21 mouse cellular contexts compared by ENCODE assay signal in genomic region chrX:136319953-136320352, GRCm38 (mm10). TPM values are rescaled to one million over a fixed set of nuclear protein-coding genes. Genes with fewer than 3 reads are reported as not detected.
DNase-seq lines count a peak whose midpoint lies in the region; ATAC-seq and TF ChIP-seq lines count a peak whose summit lies in the region.
"Had no signal": no experiment of that assay in that cellular context is flagged by ENCODE, and none has a peak within 500 bp of the region (broad histone marks: within the 10 kb centered on the region; RNA-seq: fewer than 3 reads in every experiment).

No protein-coding gene starts in this region.

- H3K36me3 ChIP-seq in MEL (ENCODE audit: control insufficient read depth in 1 of 2, insufficient read depth in 2 of 2, low read length in 2 of 2), result peaks cover 0 to 7% of the 10 kb centered on the region in 2 experiments; a peak in 2 of 4 replicates
- H3K36me3 ChIP-seq: embryonic facial prominence, embryonic 13.5 days; embryonic facial prominence, embryonic 15.5 days; forebrain, embryonic 10.5 days; forebrain, embryonic 12.5 days had no signal

- DNase-seq in MEL (ENCODE audit: low read depth, low spot score), result peak; percentile 64
- peak; percentile 27 for DNase-seq in MEL-GATA-1-ER (ENCODE audit: extremely low read depth, low read depth)
- DNase-seq in cerebellum, adult 9-11 months, result no peak
- DNase-seq: adrenal gland, adult 2 months; adrenal gland, postnatal 10 days; adrenal gland, postnatal 25 days; cerebellum, adult 11 months; cerebellum, adult 18-20 months; cerebellum, adult 8-10 months; cerebellum, postnatal 14 days; cerebellum, postnatal 36 days; embryo, embryonic 11 days had no signal

- TF ChIP-seq RAD21 in MEL (IDR thresholded peaks at IDR 0.05; ENCODE audit: low read depth, low read length), result no peak

- no peak overlapping the region for H3K4me3 ChIP-seq in MEL (ENCODE audit: control insufficient read depth in 1 of 2, insufficient read depth in 1 of 2, low read depth in 2 of 2, low read length in 2 of 2)
- H3K4me3 ChIP-seq: embryonic facial prominence, embryonic 13.5 days; embryonic facial prominence, embryonic 15.5 days; erythroblast, embryonic 14.5 days; forebrain, embryonic 10.5 days; forebrain, embryonic 12.5 days had no signal

- no peak for TF ChIP-seq POLR2A in MEL (IDR thresholded peaks at IDR 0.05; ENCODE audit: control insufficient read depth in 1 of 2, insufficient read depth in 1 of 2, low read depth in 1 of 2, low read length in 2 of 2, poor library complexity in 1 of 2)

- peaks cover 0 to 6% of the 10 kb centered on the region in 2 experiments; a peak in 1 of 4 replicates for H3K4me1 ChIP-seq in MEL (ENCODE audit: control insufficient read depth in 1 of 2, insufficient read depth in 2 of 2, low read length in 2 of 2)
- H3K4me1 ChIP-seq: embryonic facial prominence, embryonic 13.5 days; embryonic facial prominence, embryonic 15.5 days; forebrain, embryonic 10.5 days; forebrain, embryonic 12.5 days had no signal

- no peaks in the 10 kb centered on the region for H3K79me2 ChIP-seq in MEL (ENCODE audit: control insufficient read depth, insufficient read depth, low read length, poor library complexity)

- H3K27ac ChIP-seq in MEL (ENCODE audit: control insufficient read depth, low read depth, low read length), result no peak overlapping the region
- H3K27ac ChIP-seq: embryonic facial prominence, embryonic 13.5 days; embryonic facial prominence, embryonic 15.5 days; forebrain, embryonic 10.5 days; forebrain, embryonic 12.5 days had no signal

- no peak for TF ChIP-seq CTCF in MEL (IDR thresholded peaks at IDR 0.05 in 2 of 3, conservative IDR thresholded peaks at IDR 0.05 in 1 of 3; ENCODE audit: control insufficient read depth in 1 of 3, insufficient read depth in 1 of 3, low read depth in 2 of 3, low read length in 3 of 3, poor library complexity in 1 of 3, severe bottlenecking in 1 of 3)

- TF ChIP-seq EP300 in MEL (IDR thresholded peaks at IDR 0.05; ENCODE audit: low read depth in 1 of 2, low read length in 2 of 2), result peak in 1 of 2 experiments; percentile 76; a peak in 2 of 4 replicates

- no peaks in the 10 kb centered on the region for H3K9me3 ChIP-seq in MEL (replicated peaks; ENCODE audit: insufficient read depth, low read length)
- H3K9me3 ChIP-seq: embryonic facial prominence, embryonic 13.5 days; embryonic facial prominence, embryonic 15.5 days; forebrain, embryonic 10.5 days; forebrain, embryonic 12.5 days had no signal

- ATAC-seq in megakaryocyte-erythroid progenitor cell, adult 5-6 weeks (replicated peaks; ENCODE audit: low FRiP score, low TSS enrichment, poor library complexity, severe bottlenecking), result peak; percentile 92
- no peak for ATAC-seq in megakaryocyte, adult 5-6 weeks (ENCODE audit: poor library complexity, severe bottlenecking)
- ATAC-seq: forebrain, embryonic 14.5 days; forebrain, embryonic 16.5 days had no signal

- H3K9ac ChIP-seq in MEL (ENCODE audit: control insufficient read depth, low read depth, low read length, poor library complexity, severe bottlenecking), result no peak overlapping the region
- H3K9ac ChIP-seq: embryonic facial prominence, embryonic 13.5 days; embryonic facial prominence, embryonic 15.5 days; forebrain, embryonic 12.5 days had no signal

- H3K27me3 ChIP-seq in MEL (ENCODE audit: control insufficient read depth in 1 of 2, insufficient read depth in 2 of 2, low read length in 2 of 2), result no peaks in the 10 kb centered on the region; a peak in 3 of 4 replicates
- H3K27me3 ChIP-seq: embryonic facial prominence, embryonic 15.5 days; forebrain, embryonic 12.5 days had no signal

TF ChIP-seq in MEL, 35 proteins besides CTCF, POLR2A, EP300 and RAD21:
- TF ChIP-seq TCF12 (IDR thresholded peaks at IDR 0.05; ENCODE audit: low read depth, low read length), result peak; percentile 77; the same call in 1 of the 2 replicates
- TF ChIP-seq ZNF384 (IDR thresholded peaks at IDR 0.05; ENCODE audit: low read depth, low read length), result no peak
- peak; percentile 89 for TF ChIP-seq GATA1 (IDR thresholded peaks at IDR 0.05; ENCODE audit: low read depth, low read length)
- peak; percentile 75 for TF ChIP-seq ETS1 (IDR thresholded peaks at IDR 0.05; ENCODE audit: low read depth, low read length)
- peak; percentile 68 for TF ChIP-seq BHLHE40 (IDR thresholded peaks at IDR 0.05; ENCODE audit: borderline replicate concordance, low read depth, low read length)
- peak; percentile 46 for TF ChIP-seq TAL1 (IDR thresholded peaks at IDR 0.05; ENCODE audit: low read length)
TF ChIP-seq in MEL: peak in this region for 5.

RNA-seq across cellular contexts. Expression of gene Bex3, which starts 49.9 kb away (rescaled TPM):
- total RNA-seq in MEL (2012; rRNA removed), result 153 and 164 TPM in 2 replicates
- 100 to 1,000 TPM in 1 of 2 experiments, not detected in 1; 326 TPM for polyA plus RNA-seq in MEL (2012; ENCODE audit: insufficient read depth in 1 of 2, insufficient read length in 2 of 2, low read depth in 1 of 2, low replicate concordance in 2 of 2, missing spikeins in 1 of 2)
- total RNA-seq in megakaryocyte-erythroid progenitor cell, adult 5-6 weeks (2014; fragmentation: Nextera tagmentation), result 180 and 219 TPM in 2 replicates
- total RNA-seq in megakaryocyte-erythroid progenitor cell, adult 5-6 weeks (2017), result 163 and 216 TPM in 2 replicates
- total RNA-seq in megakaryocyte, adult 5-6 weeks (2015), result 55.7 and 64.5 TPM in 2 replicates
- 38.5 and 38.8 TPM in 2 replicates for total RNA-seq in megakaryocyte, adult 5-6 weeks (2017)
